Mouse (Mus musculus) small intestine, adult 2 months (tissue): ENCODE data around the gene Agrn.

Experiments
- CTCF ChIP-seq: fragments of 200-500 bp; IDR thresholded peaks from 2 replicates; pipeline ENCODE4 v1.5.1; 2012; ENCODE audit warnings: low read depth, mild to moderate bottlenecking, control low read depth, inconsistent platforms, low read length, moderate library complexity, mixed read lengths; ENCODE audit not compliant: insufficient replicate concordance, insufficient read length; ENCODE audit errors: extremely low read depth
- POLR2A ChIP-seq: fragments of 200-500 bp; IDR thresholded peaks from 2 replicates; pipeline ENCODE4 v1.6.1; 2012; ENCODE audit warnings: low read depth, mild to moderate bottlenecking, control low read depth, inconsistent platforms, low read length, moderate library complexity

DNA sequence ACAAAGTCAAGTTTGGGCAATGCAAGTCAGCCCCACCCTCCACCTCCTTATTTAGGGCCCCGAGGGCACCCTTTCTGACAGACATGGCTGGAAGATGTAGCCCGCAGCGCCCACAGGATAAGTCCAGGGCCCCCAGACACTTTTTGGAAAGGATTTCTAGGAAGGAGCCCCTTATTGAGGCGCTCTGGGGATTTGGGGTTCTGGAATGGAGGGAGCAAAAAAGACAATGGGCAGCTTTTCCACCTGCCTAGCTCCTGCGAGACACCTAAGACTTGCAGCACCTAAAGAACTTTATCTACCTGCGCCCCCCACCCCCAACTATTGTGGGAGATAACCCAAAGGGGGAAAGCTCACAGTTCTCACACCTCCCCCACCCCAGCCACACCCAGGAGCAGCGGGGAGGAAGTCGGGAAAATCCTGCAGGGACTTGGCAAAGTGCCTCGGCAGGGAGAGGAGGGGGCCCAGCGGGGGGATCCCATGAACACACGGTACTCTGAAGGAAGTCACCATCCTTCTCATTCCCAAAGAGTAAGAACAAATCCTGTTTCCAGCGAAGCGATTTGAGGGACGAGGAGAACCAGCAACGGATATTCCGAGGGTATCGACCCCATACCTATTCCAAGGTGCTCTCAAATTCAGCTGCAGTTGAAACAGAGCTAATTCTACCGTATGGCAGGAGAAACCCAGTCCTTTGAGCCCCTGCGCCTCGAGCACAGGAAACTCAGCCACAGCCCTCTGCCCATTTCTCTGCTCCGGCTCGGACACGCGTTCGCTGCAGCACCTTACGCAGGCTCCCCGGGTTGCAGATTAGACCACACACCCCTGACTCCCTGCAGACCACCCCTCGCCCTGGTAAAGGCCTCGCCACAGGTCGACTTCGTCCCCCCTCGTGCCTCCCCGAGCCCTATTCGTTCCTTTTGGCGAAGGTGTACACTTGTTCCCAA lies 1.1 kb downstream of the Agrn start:
- TF ChIP-seq CTCF (no peak), POLR2A (no peak)
